Mouse (Mus musculus) C2C12 (cell line): ENCODE measurements around the gene Msantd1. TPM values are rescaled to one million over a fixed set of nuclear protein-coding genes. Genes with fewer than 3 reads are reported as not detected.

Experiments
- H3K27me3 ChIP-seq: one replicate; pipeline ENCODE4 v1.6.1; 2011; ENCODE audit not compliant: control insufficient read depth, insufficient read depth, insufficient read length
- H3K36me3 ChIP-seq: one replicate; pipeline ENCODE4 v1.6.1; 2011; ENCODE audit not compliant: control insufficient read depth, insufficient read depth
- H3K4me3 ChIP-seq: one replicate; pipeline ENCODE4 v1.5.1; 2011; ENCODE audit warnings: mild to moderate bottlenecking, control low read depth; ENCODE audit not compliant: poor library complexity, insufficient read depth, severe bottlenecking
- H3K79me2 ChIP-seq: one replicate; pipeline ENCODE4 v1.6.1; 2011; ENCODE audit not compliant: control insufficient read depth, insufficient read depth
- H3K79me3 ChIP-seq: one replicate; pipeline ENCODE4 v1.6.1; 2011; ENCODE audit warnings: low read depth, control low read depth
- H3ac ChIP-seq: one replicate; pipeline ENCODE3; 2011; ENCODE audit warnings: low read depth; ENCODE audit not compliant: control insufficient read depth, insufficient read length
- CEBPB ChIP-seq: IDR thresholded peaks from one replicate; pipeline ENCODE4 v1.6.1; 2011; ENCODE audit warnings: low read depth, mild to moderate bottlenecking, control low read depth, moderate library complexity
- CTCF ChIP-seq: IDR thresholded peaks from one replicate; pipeline ENCODE4 v1.5.1; 2011; ENCODE audit not compliant: control insufficient read depth, insufficient read depth, insufficient read length
- FOSL1 ChIP-seq: IDR thresholded peaks from one replicate; pipeline ENCODE4 v1.8.0; 2011; ENCODE audit warnings: mild to moderate bottlenecking, low read length; ENCODE audit not compliant: poor library complexity, insufficient read depth, severe bottlenecking
- MAX ChIP-seq: IDR thresholded peaks from one replicate; pipeline ENCODE4 v1.6.1; 2011; ENCODE audit warnings: mild to moderate bottlenecking, control low read depth
- MYOD1 ChIP-seq: IDR thresholded peaks from one replicate; pipeline ENCODE4 v1.6.1; 2011; ENCODE audit warnings: low read depth; ENCODE audit not compliant: control insufficient read depth, insufficient read length
- MYOG ChIP-seq: IDR thresholded peaks from one replicate; pipeline ENCODE4 v1.6.1; 2011; ENCODE audit not compliant: control insufficient read depth, insufficient read length; ENCODE audit errors: extremely low read depth
- USF1 ChIP-seq: IDR thresholded peaks from one replicate; pipeline ENCODE4 v1.6.1; 2011; ENCODE audit warnings: low read depth, mild to moderate bottlenecking, control low read depth, moderate library complexity
- polyA plus RNA-seq: library from polyadenylated mRNA; unstranded; fragments of >200 nt; fragmentation: generic; extraction: Trizol; gene quantifications from one replicate; pipeline ENCODE4 v1.2.1, GENCODE M21; 2012; ENCODE audit warnings: missing spikeins

Msantd1 gene
- polyA plus RNA-seq, 1 experiment: not detected

DNA sequence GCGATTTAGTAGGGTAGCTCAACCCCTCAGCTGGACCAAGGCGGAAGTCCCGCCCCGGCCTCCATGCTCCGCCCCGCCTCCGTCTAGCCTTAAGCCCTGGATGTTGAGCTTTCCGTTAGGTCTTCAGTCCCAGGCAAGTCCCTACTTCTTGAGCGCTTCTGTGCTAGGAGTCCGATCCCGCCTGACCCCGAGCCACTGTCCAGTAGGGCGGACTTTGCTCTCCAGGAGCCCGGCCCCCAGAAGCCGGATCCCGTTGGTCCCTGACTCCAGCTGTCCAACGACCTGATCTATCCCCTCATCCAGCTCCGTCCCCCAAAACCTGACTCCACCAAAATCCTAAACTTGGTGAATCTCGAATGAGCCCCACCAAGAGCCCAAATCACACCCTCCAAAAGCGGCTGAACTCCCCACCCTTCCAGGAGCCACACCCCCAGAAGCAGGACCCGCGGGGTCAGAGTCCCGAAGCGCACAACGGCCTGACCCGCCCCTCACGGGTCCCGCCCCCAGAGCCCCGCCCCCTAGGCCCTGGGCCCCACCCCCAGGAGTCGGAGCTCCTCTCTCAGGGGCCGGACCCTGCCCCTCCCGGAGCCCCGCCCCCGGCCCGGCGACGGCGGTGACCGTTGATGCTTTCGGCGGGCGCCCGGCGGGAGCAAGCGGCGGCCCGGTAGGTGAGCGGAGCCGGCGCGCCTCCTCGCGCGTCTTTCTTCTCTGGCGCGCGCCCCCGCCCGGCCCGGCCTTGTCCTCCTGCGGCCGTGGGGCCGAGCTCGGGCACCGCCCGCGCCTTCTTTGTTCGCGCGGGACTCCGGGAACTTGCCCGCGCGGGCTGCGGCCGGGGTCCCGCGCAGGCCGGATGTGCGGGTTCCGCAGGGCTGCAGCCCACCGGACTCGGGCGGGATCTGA is 41.3 kb downstream of the Msantd1 start, which contains the start of gene Rgs12:
TSS of gene Rgs12 (plus strand) at position 585 of the 900 bp plus-strand sequence.
- H3K4me3 ChIP-seq: peak within 1 kb of the TSS; percentile 59
- peak within 1 kb of the TSS; percentile 92 for H3ac ChIP-seq

DNA sequence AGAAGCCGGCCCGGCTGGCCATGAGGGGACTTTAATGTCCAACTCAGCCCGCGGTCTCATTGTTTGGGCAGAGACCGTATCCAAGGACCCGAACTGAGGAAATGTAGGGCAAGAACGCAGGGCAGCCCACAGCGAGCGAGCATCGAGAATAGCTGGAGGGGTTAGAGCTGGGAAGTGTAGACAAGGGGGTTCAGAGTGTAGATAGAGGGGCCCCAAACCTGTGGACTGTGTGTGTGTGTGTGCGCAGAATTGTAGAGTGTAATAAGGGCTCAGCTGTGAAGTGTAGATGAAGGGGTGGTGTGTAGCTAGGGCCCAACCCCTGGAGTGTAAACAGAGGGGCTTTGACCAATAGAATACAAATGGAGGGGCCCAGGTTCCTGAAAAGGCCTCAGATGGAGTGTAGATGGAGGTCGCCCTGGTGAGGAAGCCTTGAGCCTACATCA is 42.0 kb downstream of the Msantd1 start:
- TF ChIP-seq USF1: no peak
- no peak for TF ChIP-seq FOSL1
- TF ChIP-seq MYOD1: no peak
- TF ChIP-seq CTCF: no peak
- TF ChIP-seq CEBPB: no peak
- TF ChIP-seq MAX: no peak
- TF ChIP-seq MYOG: no peak

More for the DNA sequence above, 41.3 kb downstream of the Msantd1 start, which contains the start of gene Rgs12:
- TF ChIP-seq USF1: no peak
- TF ChIP-seq MYOD1: no peak
- no peak for TF ChIP-seq MAX
- TF ChIP-seq CEBPB: no peak
- no peak for TF ChIP-seq CTCF
- TF ChIP-seq FOSL1: no peak
- no peak for TF ChIP-seq MYOG
- H3K79me2 ChIP-seq: peaks cover 12% of the 10 kb centered on the region
- H3K79me3 ChIP-seq: no peaks in the 10 kb centered on the region
- no peaks in the 10 kb centered on the region for H3K36me3 ChIP-seq
- H3K27me3 ChIP-seq: no peaks in the 10 kb centered on the region

DNA sequence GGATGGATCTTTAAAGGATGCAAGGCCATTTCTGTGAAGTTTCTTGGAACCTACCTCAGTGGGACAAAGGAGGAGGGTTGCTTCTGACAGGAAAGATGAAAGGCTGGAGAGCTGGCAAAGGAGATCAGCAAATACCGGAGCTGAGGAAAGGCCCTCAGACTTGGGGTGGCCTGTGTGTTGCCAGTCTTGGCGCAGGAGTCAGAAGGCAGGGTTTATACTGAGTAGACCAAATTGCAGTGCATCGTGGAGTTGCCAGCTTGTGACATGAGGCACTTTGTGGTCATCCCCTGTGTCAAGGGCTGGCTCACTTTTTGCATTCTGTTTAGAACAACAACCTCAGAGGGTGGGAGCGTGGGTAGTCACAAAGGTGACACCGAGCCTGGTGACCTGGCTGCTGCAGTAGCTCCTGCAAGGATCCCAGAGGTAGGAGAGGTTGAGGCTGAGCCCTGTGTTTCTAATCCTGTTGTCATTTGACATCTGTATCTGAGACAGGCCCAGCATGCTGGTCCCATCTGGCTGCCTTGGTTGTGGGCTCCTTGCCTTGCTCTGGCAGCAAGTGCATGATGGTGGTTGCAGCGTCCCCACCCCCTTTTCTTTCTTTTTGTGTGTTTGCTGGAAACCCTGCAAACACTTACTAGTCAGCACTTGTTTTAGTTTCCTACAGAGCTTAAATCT is 42.8 kb downstream of the Msantd1 start:
- Histone ChIP-seq H3K79me2 (peaks cover 12% of the 10 kb centered on the region), H3K79me3 (no peaks in the 10 kb centered on the region), H3ac (no peak overlapping the region), H3K27me3 (no peaks in the 10 kb centered on the region), H3K4me3 (no peak overlapping the region), H3K36me3 (no peaks in the 10 kb centered on the region)
- TF ChIP-seq MYOD1: no peak
- TF ChIP-seq USF1: no peak

More for the DNA sequence above, 42.0 kb downstream of the Msantd1 start:
- H3ac ChIP-seq: peak overlapping the region; percentile 92
- no peaks in the 10 kb centered on the region for H3K36me3 ChIP-seq
- H3K4me3 ChIP-seq: peak overlapping the region; percentile 59
- no peaks in the 10 kb centered on the region for H3K27me3 ChIP-seq
- H3K79me3 ChIP-seq: no peaks in the 10 kb centered on the region
- H3K79me2 ChIP-seq: peaks cover 12% of the 10 kb centered on the region

DNA sequence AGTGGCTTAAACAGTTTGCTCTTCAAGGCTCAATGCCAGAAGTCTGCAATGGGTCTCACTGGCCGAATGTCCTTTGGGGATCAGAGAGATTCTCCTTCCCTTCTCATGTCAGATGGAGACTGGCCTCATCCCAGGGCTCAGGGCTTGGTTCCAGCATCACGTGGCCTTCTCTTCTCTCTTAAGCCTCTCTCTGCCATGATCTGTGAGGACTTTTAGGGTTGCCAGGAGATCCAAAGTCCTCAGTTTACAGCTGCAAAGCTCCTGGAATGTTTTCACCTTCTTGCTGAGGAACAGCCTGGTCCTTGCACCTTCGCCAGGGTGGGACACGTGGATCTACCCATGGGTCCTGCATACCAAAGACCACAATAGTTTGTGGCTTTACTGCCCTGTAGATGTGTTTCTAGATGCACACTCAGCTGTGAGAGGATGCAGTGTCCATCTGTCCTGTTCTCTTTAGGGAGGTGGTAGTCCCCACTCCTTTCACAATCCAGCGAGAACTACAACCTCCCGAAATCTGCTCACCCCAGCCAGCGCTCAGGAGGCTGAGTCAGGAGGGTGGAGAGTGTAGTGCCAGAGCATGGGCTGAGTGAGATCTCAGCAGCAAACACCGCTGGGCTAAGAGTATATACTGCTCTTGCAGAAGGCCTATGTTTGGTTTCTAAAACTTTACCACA is 43.5 kb downstream of the Msantd1 start:
- H3K79me3 ChIP-seq: no peaks in the 10 kb centered on the region
- H3ac ChIP-seq: no peak overlapping the region
- H3K27me3 ChIP-seq: no peaks in the 10 kb centered on the region
- H3K79me2 ChIP-seq: peaks cover 12% of the 10 kb centered on the region
- TF ChIP-seq USF1 (no peak), CTCF (no peak), FOSL1 (no peak), MAX (no peak), MYOD1 (no peak), CEBPB (no peak), MYOG (no peak)
- H3K36me3 ChIP-seq: no peaks in the 10 kb centered on the region
- no peak overlapping the region for H3K4me3 ChIP-seq

DNA sequence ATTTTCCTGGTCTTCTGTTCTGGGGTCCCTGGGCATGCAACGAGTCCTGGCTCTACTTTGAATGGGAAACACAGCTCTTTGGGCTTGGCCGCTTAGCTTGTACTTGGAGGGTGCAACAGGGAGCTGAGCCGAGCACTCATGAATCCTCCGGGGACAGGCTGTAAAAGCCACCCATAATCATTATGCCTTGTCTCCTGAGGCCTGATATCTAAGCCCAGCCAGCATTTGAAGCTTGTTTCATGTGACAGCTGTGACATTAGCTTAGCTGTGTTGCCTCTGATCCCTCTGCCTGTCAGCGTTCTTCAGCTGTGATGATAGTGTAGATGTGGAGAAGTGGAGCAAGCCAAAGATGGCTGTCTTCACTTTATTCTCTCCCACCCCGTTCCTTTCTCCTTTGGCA is 46.7 kb downstream of the Msantd1 start:
- H3K4me3 ChIP-seq: no peak overlapping the region
- peaks cover 2% of the 10 kb centered on the region for H3K79me3 ChIP-seq
- TF ChIP-seq USF1 (no peak), MYOD1 (no peak), FOSL1 (no peak), MYOG (no peak), MAX (no peak), CEBPB (no peak), CTCF (no peak)
- H3K36me3 ChIP-seq: no peaks in the 10 kb centered on the region
- H3K27me3 ChIP-seq: no peaks in the 10 kb centered on the region
- H3ac ChIP-seq: no peak overlapping the region
- H3K79me2 ChIP-seq: peaks cover 27% of the 10 kb centered on the region
